Mouse (Mus musculus): ENCODE measurements around the gene Hnrnpul2.

DNA sequence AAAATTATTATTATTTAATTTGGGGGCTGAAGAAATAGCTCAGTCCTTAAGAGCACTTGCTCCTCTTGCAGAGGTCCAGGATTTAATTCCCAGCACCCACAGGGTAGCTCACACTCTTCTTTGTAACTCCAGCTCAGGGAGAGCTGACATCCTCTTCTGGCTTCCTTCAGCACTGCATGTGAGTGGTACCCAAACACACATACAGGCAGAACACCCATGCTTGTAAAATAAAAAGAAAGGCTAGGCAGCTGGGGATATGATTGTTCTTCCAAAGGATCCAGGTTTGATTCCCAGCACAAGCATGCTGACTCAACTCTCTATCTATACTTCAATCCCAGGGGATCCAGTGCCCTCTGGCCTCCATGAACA is 20.9 kb upstream of the Hnrnpul2 start:
- no peak for TF ChIP-seq POLR2A (IDR thresholded peaks at IDR 0.05; ENCODE audit: insufficient read length, low read depth)
- TF ChIP-seq TCF12 (IDR thresholded peaks at IDR 0.05; ENCODE audit: insufficient read depth, poor library complexity, severe bottlenecking) = no peak
- TF ChIP-seq SRF (IDR thresholded peaks at IDR 0.05; ENCODE audit: control insufficient read depth, insufficient read length, low read depth) = no peak
- no peak for TF ChIP-seq USF1 (IDR thresholded peaks at IDR 0.05; ENCODE audit: low read depth)
- TF ChIP-seq MYOG (IDR thresholded peaks at IDR 0.05; ENCODE audit: control insufficient read depth in 1 of 3, insufficient read depth in 1 of 3, insufficient read length in 2 of 3, low read depth in 2 of 3) = no peak
- TF ChIP-seq TCF3 (IDR thresholded peaks at IDR 0.05; ENCODE audit: insufficient read length, low read depth) = no peak
- no peak for TF ChIP-seq E2F4 (IDR thresholded peaks at IDR 0.05; ENCODE audit: insufficient read depth)
- no peak for TF ChIP-seq POLR2AphosphoS2 (IDR thresholded peaks at IDR 0.05; ENCODE audit: insufficient read length, low read depth)
- TF ChIP-seq REST (IDR thresholded peaks at IDR 0.05; ENCODE audit: insufficient read depth, insufficient read length) = no peak
- no peak for TF ChIP-seq CEBPB (IDR thresholded peaks at IDR 0.05; ENCODE audit: insufficient read depth, poor library complexity, severe bottlenecking)
- no peak for TF ChIP-seq MAX (IDR thresholded peaks at IDR 0.05; ENCODE audit: low read depth)
- TF ChIP-seq MYOD1 (IDR thresholded peaks at IDR 0.05; ENCODE audit: control insufficient read depth in 1 of 3, insufficient read length in 2 of 3, low read depth in 2 of 3) = no peak

Measured in myocyte (in vitro differentiated cells).